ENCODE assay signal across 19 mouse cellular contexts in genomic region chr13:58704141-58704540, GRCm38 (mm10).
"Had no signal": no experiment of that assay in that cellular context is flagged by ENCODE, and none has a peak within 500 bp of the region (broad histone marks: within the 10 kb centered on the region; RNA-seq: fewer than 3 reads in every experiment).

No protein-coding gene starts in this region.

- ATAC-seq: liver, postnatal 0 days; lung, postnatal 0 days; midbrain, embryonic 13.5 days; midbrain, embryonic 16.5 days had no signal

- H3K4me3 ChIP-seq: kidney, embryonic 15.5 days; limb, embryonic 12.5 days; limb, embryonic 15.5 days; midbrain, embryonic 13.5 days; stomach, embryonic 15.5 days had no signal

- H3K36me3 ChIP-seq: kidney, embryonic 15.5 days; limb, embryonic 12.5 days; limb, embryonic 15.5 days; midbrain, embryonic 13.5 days; stomach, embryonic 15.5 days had no signal

- H3K27me3 ChIP-seq: kidney, embryonic 15.5 days; limb, embryonic 12.5 days; limb, embryonic 15.5 days; midbrain, embryonic 13.5 days; stomach, embryonic 15.5 days had no signal

- H3K27ac ChIP-seq: kidney, embryonic 15.5 days; limb, embryonic 12.5 days; limb, embryonic 15.5 days; liver, embryonic 14.5 days; macrophage; midbrain, embryonic 13.5 days; stomach, embryonic 15.5 days had no signal

- DNase-seq: kidney, postnatal 10 days; kidney, postnatal 36 days; layer of hippocampus, postnatal 36 days; left cerebral cortex, postnatal 4 days; liver, postnatal 0 days; lung, embryonic 14.5 days; right cerebral cortex, postnatal 25 days; spleen, adult 18-20 months; thymus, postnatal 25 days had no signal

- H3K4me1 ChIP-seq: kidney, embryonic 15.5 days; limb, embryonic 12.5 days; limb, embryonic 15.5 days; stomach, embryonic 15.5 days had no signal

- H3K4me2 ChIP-seq: kidney, embryonic 15.5 days; limb, embryonic 12.5 days; limb, embryonic 15.5 days; liver, embryonic 11.5 days; lung, embryonic 14.5 days; midbrain, embryonic 13.5 days; stomach, embryonic 15.5 days had no signal

- H3K9me3 ChIP-seq: kidney, embryonic 15.5 days; limb, embryonic 15.5 days; midbrain, embryonic 13.5 days; stomach, embryonic 15.5 days had no signal

- H3K9ac ChIP-seq: kidney, embryonic 15.5 days; limb, embryonic 12.5 days; limb, embryonic 15.5 days; liver, embryonic 14.5 days; liver, postnatal 0 days; lung, embryonic 14.5 days; midbrain, embryonic 13.5 days; stomach, embryonic 15.5 days had no signal
